Mouse (Mus musculus): ENCODE measurements around the gene Zfp369.
"Not testable (repeated sequence)": the region's sequence is repeated elsewhere in the genome, so short reads cannot be mapped to it uniquely, and the experiment has no call there.

Gene Zfp369

DNA sequence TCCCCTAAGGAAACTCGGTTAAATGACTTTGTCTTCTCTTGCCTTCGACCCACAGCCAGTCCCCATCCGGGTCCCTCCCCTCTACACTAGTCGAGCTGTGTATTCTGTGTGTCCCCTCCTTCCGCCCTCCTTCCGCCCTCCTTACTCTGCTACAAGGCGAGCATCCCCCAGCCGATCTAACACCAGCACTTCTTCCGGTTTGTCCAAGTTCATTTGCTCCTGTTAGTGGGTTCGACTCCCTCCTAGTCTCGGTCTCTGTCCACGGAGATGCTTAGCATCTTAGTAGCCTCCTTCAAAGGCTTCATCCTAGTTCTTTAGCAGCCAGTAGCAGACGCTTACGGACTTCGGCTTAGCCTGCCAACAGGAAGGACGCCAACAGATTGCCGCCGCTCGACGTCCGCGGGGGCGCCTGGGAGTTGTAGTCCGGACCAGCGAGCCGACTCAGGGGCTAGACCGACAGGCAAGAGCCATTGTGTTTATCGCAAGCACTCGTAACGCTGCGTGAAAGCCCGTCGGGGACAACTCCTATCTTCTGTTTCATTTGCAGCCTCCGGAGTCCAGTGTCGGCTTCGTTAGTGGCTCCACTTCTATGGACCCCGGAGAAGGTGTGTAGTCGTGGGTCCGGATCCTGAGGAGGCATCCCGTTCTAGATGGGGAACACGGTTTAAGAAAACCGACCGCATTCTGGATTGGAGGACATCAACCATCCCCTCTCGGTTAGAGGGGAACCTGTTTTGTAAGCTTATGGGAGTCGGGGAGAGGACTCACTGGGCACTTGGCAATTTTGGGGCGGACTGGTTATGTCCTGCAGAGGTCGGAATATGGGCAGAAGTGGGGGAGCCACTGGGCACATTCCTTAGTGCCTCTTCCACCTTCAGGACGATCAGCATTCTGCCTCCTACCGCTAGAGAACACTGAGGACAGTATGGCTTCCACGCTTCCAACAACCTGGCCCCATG lies at the start of gene Zfp369:
Zfp369 (plus strand) TSS at position 432 of the 959 bp plus-strand sequence.
- ATAC-seq (ENCODE audit: insufficient number of reproducible peaks, low FRiP score, low TSS enrichment): peak; percentile 98

DNA sequence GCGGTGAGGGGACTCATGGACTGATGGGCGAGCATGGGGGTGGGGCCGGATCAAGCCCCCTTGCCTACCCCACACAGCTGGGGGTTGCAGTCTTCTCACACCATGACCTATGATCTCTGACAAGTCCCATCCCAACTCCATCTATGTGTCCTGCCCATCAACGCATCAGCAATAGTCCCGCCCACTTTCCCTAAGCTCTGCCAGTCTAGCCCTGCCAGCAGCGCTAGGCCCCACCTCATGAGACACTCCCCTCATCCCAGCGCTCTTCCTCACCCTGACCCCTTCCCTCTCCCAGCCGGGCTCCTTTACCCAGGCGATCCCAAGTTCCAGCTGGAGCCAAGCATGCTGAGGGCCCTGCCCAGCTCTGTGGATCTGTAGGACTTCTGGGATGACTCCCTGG lies 41.4 kb upstream of the Zfp369 start:
- ATAC-seq (ENCODE audit: insufficient number of reproducible peaks, low FRiP score, low TSS enrichment): no peak

DNA sequence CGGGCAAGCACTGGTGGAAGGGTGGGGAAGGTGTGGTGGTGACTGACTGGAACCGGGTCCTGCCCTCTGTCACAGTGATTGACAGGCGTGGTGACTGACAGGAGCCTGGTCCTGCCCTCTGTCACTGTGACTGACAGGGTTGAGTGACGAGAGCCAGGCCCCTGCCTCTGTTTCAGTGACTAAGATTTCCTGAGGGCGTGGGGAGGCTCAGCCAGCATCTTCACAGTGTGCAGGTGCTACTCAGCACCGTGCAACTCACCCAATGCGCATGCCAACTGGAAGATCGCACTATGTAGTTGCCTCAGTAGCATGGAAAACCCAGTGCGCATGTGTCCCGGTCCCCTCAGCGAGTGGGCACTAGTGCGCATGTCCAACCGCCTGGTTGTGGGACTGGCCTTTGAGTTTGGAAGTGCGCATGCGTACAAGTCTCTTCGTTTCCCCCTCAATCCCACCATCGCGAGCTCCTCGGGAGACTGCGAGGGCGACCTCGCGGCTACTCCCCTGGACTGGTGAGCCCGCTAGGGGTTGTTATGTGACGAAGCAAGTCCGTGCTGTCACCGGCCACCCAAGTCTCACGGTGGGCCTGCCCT lies 38.0 kb upstream of the Zfp369 start:
- peak; percentile 89 for ATAC-seq (ENCODE audit: insufficient number of reproducible peaks, low FRiP score, low TSS enrichment)

DNA sequence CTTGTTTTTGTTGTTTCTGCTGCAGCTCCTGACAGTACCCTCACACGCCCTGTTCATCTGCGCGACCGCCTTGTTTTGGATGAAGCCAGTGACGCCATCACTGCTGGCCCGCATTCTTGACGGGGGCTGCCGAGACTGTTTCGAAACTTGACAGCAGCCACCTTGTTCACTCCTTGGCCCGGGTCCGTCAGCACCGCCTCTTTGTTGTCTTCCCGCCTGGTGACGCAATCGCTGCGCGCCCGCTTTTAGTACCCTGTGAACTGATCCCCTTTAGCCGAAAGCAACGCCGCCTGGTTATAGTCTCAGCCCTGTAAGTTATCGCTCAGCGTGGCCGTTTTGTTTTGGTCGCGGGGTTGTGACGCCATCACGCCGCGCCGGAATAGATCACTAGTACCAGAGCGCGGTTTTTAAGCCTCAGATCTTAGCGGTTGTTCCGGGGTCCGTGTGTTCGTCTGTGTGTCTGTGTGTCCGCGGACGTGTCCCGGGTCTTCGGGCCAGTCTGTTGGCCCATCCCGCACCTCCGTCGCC lies 37.5 kb upstream of the Zfp369 start:
- peak; percentile 70 for ATAC-seq (ENCODE audit: insufficient number of reproducible peaks, low FRiP score, low TSS enrichment)

DNA sequence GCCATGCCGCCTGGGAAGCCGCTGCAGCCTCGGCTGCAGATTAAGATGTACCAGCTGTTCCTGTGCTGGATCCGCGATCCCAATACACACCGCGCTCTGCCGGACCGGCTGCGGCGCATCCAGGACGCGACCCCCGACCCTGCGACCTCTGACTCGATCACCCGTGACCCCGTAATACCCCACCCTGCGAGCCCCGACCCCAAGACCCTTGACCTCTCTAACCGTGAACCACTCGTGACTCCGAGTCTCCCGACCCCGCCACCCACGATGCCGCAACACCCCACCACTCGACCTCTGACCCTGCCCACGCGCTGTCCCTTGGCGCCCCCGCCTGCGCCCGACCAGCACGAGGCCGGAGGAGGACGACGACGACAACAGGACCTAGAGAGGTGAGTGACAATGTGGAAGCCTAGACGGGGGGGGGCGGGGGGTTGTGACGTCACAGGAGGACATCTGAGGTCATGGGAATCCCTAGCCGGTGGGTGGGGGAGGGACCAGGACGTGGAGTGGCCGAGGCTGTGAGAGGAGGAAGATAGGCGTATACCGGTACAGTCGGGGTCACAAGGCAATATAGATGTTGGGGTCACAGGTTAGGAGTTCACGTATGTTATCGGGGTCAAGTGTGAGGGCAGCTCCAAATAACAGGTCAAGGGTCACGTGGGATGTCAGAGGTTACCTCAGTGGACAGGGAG lies 36.8 kb upstream of the Zfp369 start:
- no peak; the same call in 1 of the 2 replicates for ATAC-seq (ENCODE audit: insufficient number of reproducible peaks, low FRiP score, low TSS enrichment)

DNA sequence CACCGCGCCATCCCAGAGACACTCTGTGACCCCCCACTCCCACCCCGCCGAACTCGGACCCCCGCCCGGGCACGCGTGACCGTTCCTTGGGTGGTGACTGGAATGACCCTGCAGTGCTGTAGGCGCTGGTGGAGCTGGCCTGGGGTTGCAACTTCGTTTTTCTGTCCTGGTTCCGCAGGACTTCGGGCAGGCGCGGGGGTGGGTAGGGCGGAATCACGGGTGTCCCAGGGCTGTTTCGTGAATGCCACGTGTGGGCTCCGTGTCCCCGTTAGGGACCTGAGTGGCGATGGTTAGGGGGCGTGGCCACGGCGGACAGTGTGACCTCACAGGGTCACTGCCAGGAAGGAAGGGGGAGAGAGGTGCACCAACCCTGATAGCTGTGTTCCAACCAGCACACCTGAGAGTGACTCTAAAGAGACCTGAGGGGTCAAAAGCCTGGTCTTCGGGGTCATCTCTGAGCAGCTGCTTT lies 36.3 kb upstream of the Zfp369 start:
- no peak for ATAC-seq (ENCODE audit: insufficient number of reproducible peaks, low FRiP score, low TSS enrichment)

DNA sequence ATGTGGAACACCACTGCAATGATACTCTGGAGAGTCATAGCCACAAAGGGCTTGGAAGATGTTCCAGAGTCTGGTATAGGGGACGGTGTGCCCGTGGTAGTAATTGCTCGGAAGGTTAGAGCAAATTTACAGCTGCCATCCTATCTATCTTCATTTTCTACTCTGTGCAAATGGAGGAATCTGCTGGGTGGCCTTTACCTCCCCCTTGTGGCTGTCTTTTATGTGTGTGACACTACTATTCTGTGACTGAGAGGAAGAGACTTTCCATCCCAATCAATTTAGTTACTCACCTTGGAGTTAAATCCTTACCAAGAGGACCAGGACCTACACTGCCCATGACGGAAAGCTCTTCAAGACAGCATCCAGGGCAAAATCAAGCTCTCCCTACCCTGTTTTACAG lies 35.3 kb upstream of the Zfp369 start:
- ATAC-seq (ENCODE audit: insufficient number of reproducible peaks, low FRiP score, low TSS enrichment): no peak

DNA sequence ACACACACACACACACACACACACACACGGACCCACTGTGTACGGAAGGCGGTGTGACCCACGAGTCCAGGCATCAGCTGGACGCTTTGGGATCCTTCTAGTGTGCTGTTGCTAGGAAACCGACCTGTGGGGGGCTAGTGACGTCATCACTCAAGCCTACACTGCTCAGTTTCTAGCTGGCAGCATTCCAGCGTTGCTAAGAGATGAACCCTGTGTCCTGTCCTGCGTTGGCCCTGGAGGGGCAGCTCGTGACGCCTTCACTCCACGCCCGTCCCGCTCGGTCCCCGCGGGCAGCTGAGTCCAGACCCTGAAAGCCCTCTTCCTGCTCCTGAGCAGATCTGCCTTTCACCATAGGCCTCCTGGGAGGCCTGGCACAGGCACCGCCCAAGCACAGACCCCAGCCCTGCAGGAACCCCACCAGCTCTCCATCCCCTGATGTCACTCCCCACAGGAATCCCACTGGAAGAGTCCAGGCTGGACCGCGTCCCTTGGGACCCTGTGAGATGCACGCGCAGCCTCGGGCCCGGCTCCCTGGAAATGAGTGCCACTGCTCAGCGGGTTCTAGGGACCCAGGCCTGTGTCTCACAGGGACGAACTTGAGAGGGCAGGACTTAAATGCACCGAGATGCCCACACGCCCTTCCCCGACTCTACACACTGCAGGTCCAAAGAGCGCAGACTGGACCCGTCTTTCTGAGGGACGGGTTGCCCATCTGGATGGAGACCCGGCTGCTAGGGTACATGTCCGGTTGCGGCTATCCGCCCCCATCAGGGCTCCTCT lies 20.2 kb upstream of the Zfp369 start:
- peak; percentile 79 for ATAC-seq (ENCODE audit: insufficient number of reproducible peaks, low FRiP score, low TSS enrichment)

DNA sequence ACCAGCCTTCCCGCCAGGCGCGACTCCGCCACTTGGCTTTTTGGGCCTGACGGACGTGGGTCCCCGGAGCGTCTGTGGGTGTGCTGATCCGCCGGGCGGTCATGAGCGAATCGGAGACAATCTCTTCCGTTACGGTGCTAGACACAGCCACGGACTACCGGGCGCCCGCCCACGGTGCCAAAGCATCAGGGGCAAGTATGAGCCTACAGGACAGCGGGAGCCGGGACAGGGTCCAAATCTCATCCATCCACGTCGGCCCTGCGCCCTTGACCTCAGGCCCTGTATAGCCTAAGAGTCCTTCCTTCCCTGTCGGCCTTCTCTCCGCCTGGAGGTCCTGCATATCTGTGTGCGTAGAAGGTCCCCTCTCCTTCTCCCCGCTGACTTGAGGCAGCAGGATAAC lies 19.4 kb upstream of the Zfp369 start, which contains the start of gene Gm10775:
Gm10775 (plus strand) TSS at position 301 of the 400 bp plus-strand sequence.
- no peak for ATAC-seq (ENCODE audit: insufficient number of reproducible peaks, low FRiP score, low TSS enrichment)

DNA sequence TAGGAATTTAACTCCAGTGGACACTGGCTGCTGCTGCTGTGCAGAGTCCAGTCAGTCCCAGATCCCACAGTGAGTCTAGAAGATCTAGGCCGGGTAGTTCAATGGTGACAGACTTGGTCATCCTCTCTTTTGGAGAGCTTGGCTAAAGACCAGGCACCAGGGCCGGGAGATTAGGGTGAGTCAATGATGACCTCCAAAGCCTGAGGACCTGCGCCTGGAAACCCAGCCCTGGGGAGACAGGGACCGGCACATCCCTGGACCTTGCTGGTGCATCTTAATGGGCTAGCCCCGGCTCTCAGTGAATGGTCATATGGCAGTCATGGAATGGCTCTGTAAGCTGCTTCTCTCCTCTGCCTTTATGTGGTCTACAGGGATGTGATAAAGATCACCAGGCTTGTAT lies 16.5 kb upstream of the Zfp369 start:
- ATAC-seq (ENCODE audit: insufficient number of reproducible peaks, low FRiP score, low TSS enrichment): no peak

DNA sequence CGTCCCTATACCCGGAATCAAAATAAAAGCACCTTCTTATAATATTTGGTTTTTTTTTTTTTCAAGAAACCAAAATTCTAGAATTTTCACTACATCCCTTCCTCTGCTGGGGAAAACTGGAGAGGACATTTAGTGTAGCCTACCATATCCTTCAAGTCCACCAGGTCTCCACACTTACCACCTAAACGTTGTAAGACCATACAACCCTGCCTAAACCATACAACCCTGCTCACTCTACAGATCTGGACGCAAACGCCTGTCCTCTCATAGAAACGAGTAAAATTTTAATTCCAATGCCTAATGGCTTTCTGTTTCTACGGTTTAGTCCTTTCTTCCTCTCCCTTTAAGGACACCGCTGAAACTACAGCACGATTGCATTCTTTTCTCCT lies 626 bp upstream of the Zfp369 start:
- ATAC-seq (ENCODE audit: insufficient number of reproducible peaks, low FRiP score, low TSS enrichment): peak; percentile 27

DNA sequence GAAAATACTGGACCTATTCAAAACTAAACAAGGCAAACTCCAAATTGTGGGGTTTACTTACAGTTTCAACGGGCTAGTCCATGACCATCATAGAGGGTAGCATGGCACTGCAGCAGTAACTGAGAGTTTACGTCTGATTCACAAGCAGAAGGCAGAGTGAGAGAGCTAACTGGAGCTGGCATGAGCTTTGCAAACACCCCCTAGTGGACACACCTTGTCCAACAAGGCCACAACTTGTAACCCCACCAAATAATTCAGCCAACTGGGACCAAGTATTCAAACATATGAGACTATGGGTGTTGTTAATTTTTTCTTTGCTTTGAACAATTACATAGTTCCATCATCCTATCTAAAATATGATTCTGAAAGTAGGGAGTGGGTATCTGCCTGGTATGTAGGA lies 8.2 kb downstream of the Zfp369 start:
- no peak for ATAC-seq (ENCODE audit: insufficient number of reproducible peaks, low FRiP score, low TSS enrichment)

DNA sequence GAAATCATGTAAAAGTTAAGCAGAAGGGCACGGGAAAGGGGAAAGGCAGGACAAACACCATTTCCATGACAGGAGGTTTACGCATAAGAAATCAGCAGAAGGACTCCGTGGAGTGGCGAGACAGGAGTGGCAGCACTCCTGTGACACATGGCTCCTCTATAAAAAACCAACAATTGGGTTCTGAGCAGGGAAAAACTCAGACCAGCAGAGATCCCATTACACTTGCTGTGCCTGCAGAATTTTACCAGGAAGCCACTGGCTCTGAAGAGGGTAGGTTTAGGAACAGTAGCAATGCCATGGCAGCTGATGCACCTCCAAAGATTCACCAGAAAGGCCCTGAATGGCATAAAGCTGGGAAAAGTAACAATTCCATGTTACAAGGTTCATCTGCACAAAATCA lies 17.7 kb downstream of the Zfp369 start:
- no peak for ATAC-seq (ENCODE audit: insufficient number of reproducible peaks, low FRiP score, low TSS enrichment)

DNA sequence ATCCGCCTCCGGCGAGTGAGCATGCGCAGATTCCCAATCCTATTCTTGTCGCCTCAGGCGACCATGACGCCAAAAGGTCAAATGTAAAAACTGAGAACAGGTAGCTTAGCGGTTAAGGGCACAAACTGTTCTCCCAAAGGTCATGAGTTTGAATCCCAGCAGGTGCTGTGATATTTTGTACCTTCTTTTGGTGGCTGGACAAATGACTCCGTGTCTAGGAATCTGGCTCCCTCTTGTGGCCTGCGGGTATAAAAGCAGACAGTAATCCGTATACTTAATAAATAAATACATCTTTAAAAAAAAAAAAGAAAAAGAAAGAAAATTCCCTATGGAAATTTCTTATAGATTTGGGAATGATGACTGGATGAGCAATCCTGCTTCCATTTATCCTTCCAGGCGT lies 32.2 kb downstream of the Zfp369 start:
- not testable (repeated sequence) for ATAC-seq (ENCODE audit: insufficient number of reproducible peaks, low FRiP score, low TSS enrichment)

DNA sequence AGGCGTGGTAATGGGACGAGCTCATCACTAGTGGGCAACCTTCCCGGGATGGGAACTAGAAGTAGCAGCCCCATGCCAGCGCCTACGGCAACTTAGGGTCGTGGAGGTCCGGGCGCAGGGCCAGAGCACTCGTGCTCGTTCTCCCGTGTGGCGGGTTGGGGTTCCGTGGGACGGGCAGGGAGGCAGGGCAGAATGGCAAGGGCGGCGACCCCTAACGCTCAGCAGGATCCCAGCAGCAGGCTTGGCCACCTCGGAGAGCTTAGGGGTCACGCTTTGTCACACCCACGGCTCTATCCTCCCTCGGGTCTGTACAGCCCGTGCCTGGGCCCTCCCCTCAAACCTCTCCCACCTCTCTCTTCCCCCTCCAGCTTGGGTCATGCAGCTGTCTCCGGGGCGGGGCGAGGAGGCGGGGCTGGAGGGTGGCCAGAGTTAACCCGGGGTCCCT lies 32.7 kb downstream of the Zfp369 start:
- no peak; the same call in 1 of the 2 replicates for ATAC-seq (ENCODE audit: insufficient number of reproducible peaks, low FRiP score, low TSS enrichment)

DNA sequence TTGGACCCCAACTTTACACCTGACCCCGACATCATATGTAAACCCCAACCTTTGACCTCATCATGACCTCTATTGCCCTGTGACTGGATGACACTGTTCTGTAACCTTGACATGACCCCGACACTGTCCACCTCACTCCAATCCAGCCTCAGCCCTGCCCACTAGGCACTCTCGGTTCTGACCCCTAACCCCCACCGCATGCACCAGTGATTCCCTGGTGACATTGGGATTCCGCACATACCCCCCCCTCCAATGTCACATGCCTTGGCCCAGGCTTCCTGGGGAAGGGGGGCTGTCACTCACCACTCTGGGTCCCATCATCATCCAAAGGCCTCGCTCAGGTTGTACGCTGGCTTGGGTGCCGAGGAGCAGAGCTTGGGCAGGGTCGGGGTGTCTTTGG lies 33.2 kb downstream of the Zfp369 start:
- ATAC-seq (ENCODE audit: insufficient number of reproducible peaks, low FRiP score, low TSS enrichment): no peak

DNA sequence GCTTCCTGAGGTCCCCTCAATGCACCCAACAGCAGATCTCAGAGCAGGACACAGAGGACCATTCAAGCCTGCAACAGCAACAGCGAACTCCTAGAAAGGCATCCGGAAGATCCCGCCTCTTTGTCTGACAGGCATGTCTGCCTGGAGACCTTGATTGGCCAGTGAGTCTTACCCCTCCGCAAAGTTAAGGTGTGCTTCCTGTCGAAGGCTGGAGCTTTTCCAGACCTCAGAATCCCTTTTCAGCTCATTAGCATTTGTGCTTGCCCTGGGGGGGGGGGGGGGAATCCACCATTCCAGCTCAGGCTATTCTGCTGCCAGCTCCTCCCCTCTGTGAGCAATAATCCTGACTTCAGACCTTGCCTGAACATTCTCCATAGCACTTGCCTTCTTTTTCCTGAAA lies 69.9 kb downstream of the Zfp369 start:
- ATAC-seq (ENCODE audit: insufficient number of reproducible peaks, low FRiP score, low TSS enrichment): not testable (repeated sequence)

DNA sequence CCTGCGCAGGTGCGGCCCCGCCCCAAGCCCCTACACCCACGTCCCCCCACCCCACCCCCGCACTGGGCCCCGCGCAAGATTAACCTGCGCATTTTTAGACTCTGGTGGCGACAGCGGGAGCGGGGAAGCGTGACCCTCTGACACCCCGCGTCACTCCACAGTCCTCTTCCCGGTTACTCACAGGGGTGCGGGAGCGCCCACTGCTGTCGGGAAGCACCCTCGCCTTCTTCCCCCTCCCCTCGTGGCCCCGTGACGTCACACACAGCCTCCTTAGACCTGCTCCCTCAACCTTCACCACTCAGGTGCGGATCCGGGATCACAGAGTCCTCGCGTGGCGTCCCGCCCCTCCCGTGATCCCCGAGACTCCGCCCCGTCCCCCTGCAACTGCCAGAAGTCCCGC lies 73.2 kb downstream of the Zfp369 start:
- not testable (repeated sequence) for ATAC-seq (ENCODE audit: insufficient number of reproducible peaks, low FRiP score, low TSS enrichment)
